Mouse (Mus musculus): ENCODE results near the gene Ube2v1.

DNA sequence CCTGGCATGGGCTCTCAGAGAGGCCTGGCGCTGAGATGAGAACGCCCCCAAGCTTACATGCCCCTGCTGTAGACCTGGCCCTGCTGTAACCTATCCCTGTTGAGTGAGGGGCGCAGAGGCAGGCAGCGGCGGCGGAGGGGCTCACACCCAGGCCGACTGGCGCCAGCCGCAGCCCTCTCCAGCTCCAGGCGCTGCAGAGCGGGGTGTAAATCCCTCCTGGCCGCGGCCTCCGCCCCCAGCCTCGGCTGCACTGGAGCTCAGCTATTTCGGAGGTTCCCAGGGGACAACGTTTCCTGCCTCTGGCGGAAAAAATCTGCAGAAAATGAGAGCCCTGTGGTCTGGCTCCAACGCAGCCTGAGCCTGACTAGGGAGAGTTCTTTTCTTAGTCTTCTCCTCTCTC is 66.2 kb downstream of the Ube2v1 start:
- TF ChIP-seq FLI1 (IDR thresholded peaks at IDR 0.05; ENCODE audit: low read length) (no peak), GATA1 (IDR thresholded peaks at IDR 0.05; ENCODE audit: borderline replicate concordance, low read length) (no peak)

Data from megakaryocyte, embryonic 14.5 days (primary cell).